Mouse (Mus musculus) frontal cortex, adult 2 months (tissue): ENCODE measurements around the gene Mcoln2. TPM values are rescaled to one million over a fixed set of nuclear protein-coding genes. Genes with fewer than 3 reads are reported as not detected.
A peak's percentile ranks its signal among the peaks of the same experiment; 100 is the strongest.

ENCODE experiments used
- DNase-seq, 2 experiments: peaks; one replicate each; pipeline ENCODE4 v3.0.0; 2022; ENCODE audit warnings: low spot score in 1 of 2; ENCODE audit errors: extremely low spot score in 1 of 2
- polyA plus RNA-seq: library from polyadenylated mRNA; depleted of rRNA; stranded (reverse); fragments of >200 nt; gene quantifications from 2 replicates; pipeline ENCODE4 v1.2.3, GENCODE M21; 2012; rRNA removed

The Mcoln2 gene
- polyA plus RNA-seq, result not detected in 2 replicates

- DNase-seq, result no peak
Observed at GRCm38 (mm10) chr3:146149156-146150057, at the start of gene Mcoln2. Gene Mcoln2, plus strand, starts transcription at chr3:146149833.

- no peak for DNase-seq
Observed at GRCm38 (mm10) chr3:146099925-146100324, 49.7 kb upstream of the Mcoln2 start.

GRCm38 (mm10) chr3:146102049-146102448 is 47.6 kb upstream of the Mcoln2 start:
- no peak for DNase-seq

- DNase-seq, result peak in 1 of 2 experiments; percentile 20
Observed at GRCm38 (mm10) chr3:146107116-146107849, 42.4 kb upstream of the Mcoln2 start.

- peak; percentile 81 to 87 for DNase-seq
Observed at GRCm38 (mm10) chr3:146107921-146108571, 41.6 kb upstream of the Mcoln2 start, which contains the start of gene Wdr63. Gene Wdr63, minus strand, starts transcription at chr3:146108130.

GRCm38 (mm10) chr3:146108945-146109344 is 40.7 kb upstream of the Mcoln2 start:
- no peak for DNase-seq

GRCm38 (mm10) chr3:146110358-146110757 is 39.3 kb upstream of the Mcoln2 start:
- DNase-seq, result no peak

GRCm38 (mm10) chr3:146110916-146111315 is 38.7 kb upstream of the Mcoln2 start:
- no peak for DNase-seq

- DNase-seq, result no peak
Observed at GRCm38 (mm10) chr3:146117258-146117996, 32.2 kb upstream of the Mcoln2 start, which contains the start of gene Mcoln3. Gene Mcoln3, plus strand, starts transcription at chr3:146117450.

- no peak for DNase-seq
Observed at GRCm38 (mm10) chr3:146117997-146118457, 31.6 kb upstream of the Mcoln2 start.

- no peak for DNase-seq
Observed at GRCm38 (mm10) chr3:146121310-146122124, 28.1 kb upstream of the Mcoln2 start.

GRCm38 (mm10) chr3:146122125-146122420 is 27.6 kb upstream of the Mcoln2 start:
- DNase-seq, result no peak

- no peak for DNase-seq
Observed at GRCm38 (mm10) chr3:146122807-146123463, 26.7 kb upstream of the Mcoln2 start.

- no peak for DNase-seq
Observed at GRCm38 (mm10) chr3:146123464-146123825, 26.2 kb upstream of the Mcoln2 start.

- DNase-seq, result no peak
Observed at GRCm38 (mm10) chr3:146127205-146127604, 22.4 kb upstream of the Mcoln2 start.

- DNase-seq, result no peak
Observed at GRCm38 (mm10) chr3:146134834-146135233, 14.8 kb upstream of the Mcoln2 start.

GRCm38 (mm10) chr3:146135417-146135816 is 14.2 kb upstream of the Mcoln2 start:
- no peak for DNase-seq

- no peak for DNase-seq
Observed at GRCm38 (mm10) chr3:146136422-146136821, 13.2 kb upstream of the Mcoln2 start.

GRCm38 (mm10) chr3:146140276-146140675 is 9.4 kb upstream of the Mcoln2 start:
- DNase-seq, result no peak
